Mouse (Mus musculus) gastrocnemius, adult 8-10 months (tissue): ENCODE results near the gene Mthfd2. TPM values are rescaled to one million over a fixed set of nuclear protein-coding genes. Genes with fewer than 3 reads are reported as not detected.
A peak's percentile ranks its signal among the peaks of the same experiment; 100 is the strongest.
"Not testable (repeated sequence)": the region's sequence is repeated elsewhere in the genome, so short reads cannot be mapped to it uniquely, and the experiment has no call there.

ENCODE experiments used
- DNase-seq, 2 experiments: peaks; one replicate each; pipeline ENCODE4 v3.0.0; 2022; ENCODE audit warnings: low spot score in 2 of 2
- total RNA-seq, 4 experiments: library from RNA; stranded (reverse); gene quantifications; 2 replicates each; pipeline ENCODE4 v1.2.4; 2022

Gene Mthfd2
- total RNA-seq: 1 to 10 TPM; 2.9 to 4.7 (median 3.2) TPM

DNA sequence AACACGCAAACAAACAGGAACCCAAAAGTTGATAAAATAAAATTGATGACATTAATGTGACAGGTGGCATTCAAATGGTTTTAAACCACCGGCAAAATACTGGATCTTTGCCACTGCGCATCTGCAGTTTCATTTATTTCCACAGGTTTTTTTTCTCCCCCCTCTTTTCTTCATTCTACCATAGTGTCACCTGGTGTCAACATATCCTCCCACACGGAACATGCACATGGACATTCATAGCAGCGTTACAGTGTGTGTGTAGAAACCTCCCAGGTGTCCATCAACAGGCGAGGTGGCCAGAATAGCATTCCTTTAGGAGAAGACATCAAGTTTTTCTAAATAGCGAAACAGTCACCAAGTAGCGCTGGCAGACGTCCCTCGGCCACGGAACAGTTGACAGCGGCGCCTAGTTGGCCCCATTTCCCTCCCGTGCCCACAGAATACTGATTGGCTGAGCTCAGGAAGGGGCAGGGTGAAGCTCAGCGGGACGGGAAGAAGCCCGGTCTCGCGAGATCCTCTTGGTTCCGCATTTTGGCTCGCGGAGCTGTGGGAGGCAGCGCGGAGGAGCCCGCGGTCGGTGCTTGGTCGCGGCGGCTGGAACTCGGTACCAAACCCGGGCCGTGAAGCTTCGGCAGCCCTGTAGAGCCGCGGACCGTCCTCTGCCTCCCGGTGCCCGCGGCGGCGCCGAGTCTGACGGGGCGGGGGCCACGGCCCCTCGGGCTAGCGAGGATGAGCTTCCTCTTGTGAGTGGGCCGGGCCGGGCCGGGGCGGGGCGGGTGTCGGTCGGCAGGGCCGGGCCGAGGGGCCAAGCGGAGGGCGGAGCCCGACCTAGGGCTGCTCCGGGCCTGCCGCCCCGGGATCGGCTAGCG, at the start of gene Mthfd2, which contains the start of gene Mob1a:
Mthfd2 (minus strand) TSS at position 384 of the 869 bp plus-strand sequence.
Mob1a (plus strand) TSS at position 492 of the 869 bp plus-strand sequence.
- DNase-seq: peak; percentile 92

- no peak for DNase-seq
Observed at GRCm38 (mm10) chr6:83373704-83374300, 48.1 kb upstream of the Mthfd2 start.

DNA sequence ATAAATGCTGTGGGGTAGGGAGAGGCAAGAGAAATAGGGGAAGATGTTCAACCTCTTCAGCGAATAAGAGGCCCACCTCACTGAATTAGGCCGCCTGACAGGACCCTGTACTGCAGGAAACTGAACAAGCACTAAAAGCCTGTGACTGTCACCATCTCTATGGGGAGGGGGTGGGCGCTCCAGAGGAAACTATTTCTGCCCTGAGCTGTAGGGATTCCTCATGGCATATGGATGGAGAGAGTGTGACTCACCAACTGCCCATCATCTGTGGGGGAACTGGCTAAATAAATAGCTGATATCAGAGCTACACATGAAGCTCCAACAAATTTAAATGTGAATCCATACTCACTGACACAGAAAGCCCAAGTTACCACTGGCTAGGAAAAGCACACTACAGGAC, 45.6 kb upstream of the Mthfd2 start:
- no peak for DNase-seq

- peak in 1 of 2 experiments; percentile 29 for DNase-seq
Observed at GRCm38 (mm10) chr6:83370316-83370965, 44.7 kb upstream of the Mthfd2 start.

- DNase-seq: no peak
Observed at GRCm38 (mm10) chr6:83363075-83363474, 37.4 kb upstream of the Mthfd2 start.

DNA sequence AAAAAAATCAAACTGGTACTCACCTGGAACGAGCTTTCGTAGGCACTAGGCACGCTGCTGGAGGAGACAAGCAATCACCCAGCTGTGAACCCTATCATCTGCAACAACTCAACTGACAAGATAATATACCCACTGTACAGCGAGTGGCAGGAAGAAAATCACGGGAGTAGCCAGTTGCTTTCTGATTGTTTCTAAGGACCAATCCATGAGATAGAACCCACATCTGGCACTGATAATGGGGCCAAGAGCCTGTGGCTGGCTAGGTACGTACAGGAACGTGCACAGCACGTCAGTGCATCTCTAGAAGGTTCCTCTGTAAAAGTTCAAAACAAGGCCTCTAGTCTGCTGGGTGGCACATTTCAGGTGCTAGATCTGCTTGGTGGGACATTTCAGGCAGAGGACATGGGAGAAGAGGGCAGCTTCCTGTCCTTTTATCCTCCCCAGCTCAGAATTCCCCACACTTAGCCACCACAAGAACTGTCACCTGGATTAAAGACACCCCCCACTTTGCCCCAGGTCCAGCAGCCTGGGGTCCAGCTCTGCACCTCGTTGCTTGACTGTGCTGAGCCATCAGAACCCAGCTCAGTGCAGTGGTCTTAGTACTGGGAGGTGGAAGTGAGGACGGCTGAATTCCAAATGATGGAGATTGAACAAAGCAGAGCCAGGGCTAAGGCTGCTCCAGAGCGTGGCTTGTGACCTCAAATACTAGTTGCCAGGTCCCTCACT, 36.0 kb upstream of the Mthfd2 start:
- no peak for DNase-seq

DNA sequence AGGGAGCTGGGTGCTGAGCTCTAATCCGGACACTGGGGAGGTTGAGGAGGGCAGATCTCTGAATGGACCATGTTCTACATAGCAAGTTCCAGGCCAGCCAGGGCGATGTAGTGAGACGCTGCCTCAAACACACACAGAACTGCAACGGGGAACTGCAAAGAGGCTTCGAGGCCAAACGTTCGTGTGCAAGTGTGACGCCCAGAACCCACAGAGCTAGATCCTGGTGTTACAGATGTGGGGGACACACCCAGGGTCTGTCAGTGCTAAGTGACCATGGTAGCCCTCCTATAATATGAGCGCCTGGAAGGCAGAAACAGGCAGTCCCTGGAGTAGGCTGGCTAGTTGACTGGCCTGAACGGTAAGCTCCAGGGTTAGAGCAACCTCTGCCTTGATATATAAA, 31.7 kb upstream of the Mthfd2 start:
- no peak for DNase-seq

- peak; percentile 55 to 73 for DNase-seq
Observed at GRCm38 (mm10) chr6:83356569-83357138, 30.9 kb upstream of the Mthfd2 start.

DNA sequence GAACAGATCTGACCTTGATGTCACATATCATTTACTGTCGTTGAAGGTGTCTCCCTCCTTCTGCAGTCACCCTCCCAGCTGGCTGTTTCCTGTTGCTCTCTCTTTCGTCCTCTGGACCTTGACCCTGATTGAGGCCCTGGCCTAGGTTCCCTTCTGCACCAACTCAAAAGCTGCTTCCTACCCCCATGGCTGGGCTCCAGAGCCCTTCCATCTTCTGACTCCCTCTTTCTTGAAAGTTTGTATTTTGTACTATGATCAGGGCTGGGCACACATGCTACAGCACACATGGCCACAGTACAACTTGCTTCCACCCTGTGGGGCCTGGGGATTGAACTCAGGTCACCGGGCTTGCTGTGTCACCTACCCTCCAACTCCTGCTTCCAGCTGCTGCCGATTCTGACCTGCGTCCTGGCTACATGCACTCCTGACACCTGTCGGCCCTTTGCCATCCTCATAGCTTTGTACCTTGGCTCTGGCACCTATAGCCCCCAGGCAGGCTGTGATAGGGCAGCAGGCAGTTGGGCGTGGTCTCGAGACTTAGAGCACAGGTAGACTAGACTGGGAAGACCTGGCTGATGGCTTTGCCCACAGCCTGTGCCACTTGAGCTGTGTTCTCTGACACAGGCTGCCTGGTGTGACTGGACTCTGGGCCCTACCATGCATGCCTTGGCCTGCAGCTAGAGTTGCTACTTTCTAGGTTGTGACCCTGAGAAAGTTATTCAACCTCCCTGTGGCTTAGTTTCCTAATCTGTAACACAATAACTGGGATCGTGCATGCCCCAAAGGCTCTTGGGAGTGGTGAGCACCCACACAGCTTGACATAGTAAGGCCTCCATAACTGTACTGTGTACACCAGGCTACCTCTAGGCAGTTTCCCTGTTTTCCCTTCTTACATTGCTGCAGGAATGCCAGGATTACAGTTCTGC, 29.4 kb upstream of the Mthfd2 start:
- no peak for DNase-seq

- DNase-seq: no peak
Observed at GRCm38 (mm10) chr6:83352666-83353410, 27.1 kb upstream of the Mthfd2 start.

- no peak for DNase-seq
Observed at GRCm38 (mm10) chr6:83351490-83352160, 25.9 kb upstream of the Mthfd2 start.

DNA sequence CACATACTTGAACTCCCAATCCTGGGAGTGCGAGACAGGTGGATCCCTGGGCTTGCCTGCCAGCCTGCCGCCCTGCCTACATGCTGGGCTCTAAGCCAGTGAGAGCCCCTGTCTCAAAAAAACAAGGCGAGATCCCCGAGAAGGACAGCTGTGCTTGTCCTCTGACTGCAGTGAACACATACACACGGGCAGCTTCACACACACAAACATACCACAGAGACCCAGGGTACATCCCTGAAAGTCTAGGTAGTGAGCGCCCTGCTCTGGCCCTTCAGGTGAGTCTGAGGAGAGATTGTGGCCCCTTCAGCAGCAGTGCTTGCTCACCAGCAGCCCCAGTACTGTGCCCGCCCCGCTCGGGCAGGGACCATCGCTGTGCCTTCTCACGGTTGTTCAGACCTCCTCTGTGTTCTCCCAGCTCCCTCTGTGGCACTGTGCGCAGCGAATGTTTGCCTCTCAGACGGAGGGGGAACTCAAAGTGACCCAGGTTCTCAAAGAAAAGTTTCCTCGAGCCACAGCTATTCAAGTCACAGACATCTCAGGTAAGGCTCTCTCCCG, 25.2 kb upstream of the Mthfd2 start:
- no peak for DNase-seq

- DNase-seq: no peak
Observed at GRCm38 (mm10) chr6:83350172-83350571, 24.5 kb upstream of the Mthfd2 start.

- peak; percentile 79 to 82 for DNase-seq
Observed at GRCm38 (mm10) chr6:83349274-83349958, 23.7 kb upstream of the Mthfd2 start.

GRCm38 (mm10) chr6:83348873-83349272, 23.2 kb upstream of the Mthfd2 start, which contains the start of gene Bola3:
Gene Bola3 (plus strand): TSS chr6:83349147.
- no peak for DNase-seq

- DNase-seq: no peak
Observed at GRCm38 (mm10) chr6:83347916-83348315, 22.2 kb upstream of the Mthfd2 start.

DNA sequence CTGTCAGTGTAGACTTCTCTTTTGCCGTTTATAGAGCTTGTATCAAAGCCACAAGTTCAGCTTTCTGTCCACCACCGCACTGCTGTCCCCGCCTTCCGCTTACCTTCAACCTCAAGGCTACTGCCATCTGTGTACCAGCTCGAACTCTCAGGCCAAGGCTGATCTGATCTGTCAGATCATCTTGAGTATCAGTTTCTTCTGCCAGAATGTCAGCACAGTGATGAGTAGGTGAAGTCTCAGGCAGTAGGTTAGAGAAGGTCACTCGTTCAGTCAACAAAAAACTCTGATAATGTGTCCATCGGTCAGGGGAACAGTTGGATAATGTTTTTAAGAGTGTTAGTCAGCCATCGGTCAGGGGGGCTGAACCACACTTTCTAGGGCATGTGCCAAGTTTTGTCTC, 19.6 kb upstream of the Mthfd2 start:
- DNase-seq: not testable (repeated sequence)

GRCm38 (mm10) chr6:83342957-83343356, 17.2 kb upstream of the Mthfd2 start:
- no peak for DNase-seq
